Mouse (Mus musculus) neural tube, embryonic 15.5 days (tissue): ENCODE data around the gene Rrp9. TPM values are rescaled to one million over a fixed set of nuclear protein-coding genes. Genes with fewer than 3 reads are reported as not detected.

Source experiments
- ATAC-seq: fragments of 200-750 bp; cut with Nextera tagmentation; 2 replicates; pipeline ENCODE4 v1.8.0; 2017; ENCODE audit warnings: mild to moderate bottlenecking, moderate TSS enrichment, moderate library complexity; ENCODE audit not compliant: low FRiP score
- H3K27ac ChIP-seq: fragments of 300-500 bp; sonication (generic); replicated peaks from 2 replicates; pipeline ENCODE4 v1.5.1; 2015; ENCODE audit warnings: mild to moderate bottlenecking, inconsistent platforms
- H3K27me3 ChIP-seq: fragments of 300-500 bp; sonication (generic); replicated peaks from 2 replicates; pipeline ENCODE4 v1.6.1; 2015; ENCODE audit warnings: inconsistent platforms
- H3K36me3 ChIP-seq: fragments of 300-500 bp; sonication (generic); 2 replicates; pipeline ENCODE4 v1.6.1; 2015; ENCODE audit warnings: inconsistent platforms
- H3K4me1 ChIP-seq: fragments of 300-500 bp; sonication (generic); 2 replicates; pipeline ENCODE4 v1.6.1; 2015; ENCODE audit warnings: inconsistent platforms
- H3K4me2 ChIP-seq: fragments of 300-500 bp; sonication (generic); 2 replicates; pipeline ENCODE4 v1.6.1; 2015; ENCODE audit warnings: inconsistent platforms, mild to moderate bottlenecking, moderate library complexity
- H3K4me3 ChIP-seq: fragments of 300-500 bp; sonication (generic); replicated peaks from 2 replicates; pipeline ENCODE4 v1.5.1; 2015; ENCODE audit warnings: mild to moderate bottlenecking, inconsistent platforms
- H3K9ac ChIP-seq: fragments of 300-500 bp; sonication (generic); replicated peaks from 2 replicates; pipeline ENCODE4 v1.6.1; 2015; ENCODE audit warnings: mild to moderate bottlenecking, inconsistent platforms
- H3K9me3 ChIP-seq: fragments of 300-500 bp; sonication (generic); replicated peaks from 2 replicates; pipeline ENCODE4 v1.6.1; 2016; ENCODE audit warnings: inconsistent platforms
- WGBS: fragments of 180-500 bp; shearing (Covaris S2); methylation state at CpG from one replicate; pipeline ENCODE4 v1.1.7; 2015; ENCODE audit warnings: mixed read lengths; 5-methylcytosine and 5-hydroxymethylcytosine counted together
- polyA plus RNA-seq: library from polyadenylated mRNA; unstranded; fragments of >200 nt; fragmentation: Nextera tagmentation; extraction: Ambion mirVana; gene quantifications from 2 replicates; pipeline ENCODE4 v1.2.1, GENCODE M21; 2015

The Rrp9 gene
- polyA plus RNA-seq, 1 experiment from 2014 or later: 46.4 TPM

- H3K9ac ChIP-seq: no peak overlapping the region
- no peaks in the 10 kb centered on the region for H3K9me3 ChIP-seq
- no peaks in the 10 kb centered on the region for H3K27me3 ChIP-seq
- peaks cover 27% of the 10 kb centered on the region for H3K4me1 ChIP-seq
- no peak overlapping the region for H3K4me2 ChIP-seq
- peaks cover 13% of the 10 kb centered on the region; the same call in 1 of the 2 replicates for H3K36me3 ChIP-seq
- no peak for ATAC-seq
- 90% methylated on average over 7 of the region's 7 CpGs for WGBS
- no peak overlapping the region for H3K4me3 ChIP-seq
- no peak overlapping the region for H3K27ac ChIP-seq
Measured at GRCm38 (mm10) chr9:106467746-106468145, 8.0 kb upstream of the Rrp9 start.

- Histone ChIP-seq H3K36me3 (0 out of 2 replicates have a peak, but pooled peaks cover under 1% of the 10 kb centered on the region), H3K9me3 (no peaks in the 10 kb centered on the region), H3K27ac (no peak overlapping the region), H3K27me3 (no peaks in the 10 kb centered on the region), H3K9ac (no peak overlapping the region), H3K4me1 (peaks cover 24% of the 10 kb centered on the region), H3K4me2 (no peak overlapping the region), H3K4me3 (no peak overlapping the region)
- WGBS: 88% methylated on average over 6 of the region's 6 CpGs
- no peak for ATAC-seq
Measured at GRCm38 (mm10) chr9:106469317-106469716, 6.4 kb upstream of the Rrp9 start.

GRCm38 (mm10) chr9:106469776-106470175, 6.0 kb upstream of the Rrp9 start:
- H3K36me3 ChIP-seq: no peaks in the 10 kb centered on the region
- no peaks in the 10 kb centered on the region for H3K9me3 ChIP-seq
- WGBS: 78% methylated on average over 9 of the region's 9 CpGs
- H3K9ac ChIP-seq: no peak overlapping the region
- H3K4me2 ChIP-seq: no peak overlapping the region
- H3K4me1 ChIP-seq: peaks cover 24% of the 10 kb centered on the region
- H3K27me3 ChIP-seq: no peaks in the 10 kb centered on the region
- no peak for ATAC-seq
- no peak overlapping the region for H3K4me3 ChIP-seq
- no peak overlapping the region for H3K27ac ChIP-seq

GRCm38 (mm10) chr9:106470991-106471750, 4.6 kb upstream of the Rrp9 start:
- no peak for ATAC-seq
- WGBS: 67% methylated on average over 14 of the region's 14 CpGs

GRCm38 (mm10) chr9:106471892-106472291, 3.9 kb upstream of the Rrp9 start:
- Histone ChIP-seq H3K9me3 (no peaks in the 10 kb centered on the region), H3K9ac (no peak overlapping the region), H3K27me3 (no peaks in the 10 kb centered on the region), H3K27ac (no peak overlapping the region), H3K36me3 (no peaks in the 10 kb centered on the region), H3K4me3 (no peak overlapping the region), H3K4me1 (peaks cover 23% of the 10 kb centered on the region), H3K4me2 (no peak overlapping the region)
- WGBS: 19% methylated on average over 5 of the region's 5 CpGs
- no peak for ATAC-seq

More at GRCm38 (mm10) chr9:106470991-106471750, 4.6 kb upstream of the Rrp9 start:
- Histone ChIP-seq H3K27me3 (no peaks in the 10 kb centered on the region), H3K27ac (no peak overlapping the region), H3K9me3 (no peaks in the 10 kb centered on the region), H3K4me2 (no peak overlapping the region), H3K36me3 (no peaks in the 10 kb centered on the region), H3K4me3 (no peak overlapping the region), H3K9ac (no peak overlapping the region), H3K4me1 (peaks cover 18% of the 10 kb centered on the region)

GRCm38 (mm10) chr9:106472321-106472720, 3.4 kb upstream of the Rrp9 start:
- no peak overlapping the region for H3K4me3 ChIP-seq
- H3K27me3 ChIP-seq: no peaks in the 10 kb centered on the region
- H3K36me3 ChIP-seq: no peaks in the 10 kb centered on the region
- no peak overlapping the region for H3K4me2 ChIP-seq
- H3K27ac ChIP-seq: no peak overlapping the region
- peaks cover 23% of the 10 kb centered on the region for H3K4me1 ChIP-seq
- H3K9ac ChIP-seq: no peak overlapping the region
- ATAC-seq: no peak
- no peaks in the 10 kb centered on the region for H3K9me3 ChIP-seq
- 81% methylated on average over 4 of the region's 4 CpGs for WGBS

GRCm38 (mm10) chr9:106473081-106473752, 2.5 kb upstream of the Rrp9 start:
- H3K4me3 ChIP-seq: no peak overlapping the region
- H3K9me3 ChIP-seq: no peaks in the 10 kb centered on the region
- no peaks in the 10 kb centered on the region for H3K27me3 ChIP-seq
- no peak overlapping the region for H3K9ac ChIP-seq
- H3K36me3 ChIP-seq: no peaks in the 10 kb centered on the region
- peaks cover 31% of the 10 kb centered on the region for H3K4me1 ChIP-seq
- no peak overlapping the region for H3K27ac ChIP-seq
- H3K4me2 ChIP-seq: no peak overlapping the region
- WGBS: 92% methylated on average over 16 of the region's 16 CpGs
- ATAC-seq: no peak

- 81% methylated on average over 5 of the region's 5 CpGs for WGBS
- no peaks in the 10 kb centered on the region for H3K27me3 ChIP-seq
- no peak for ATAC-seq
- no peaks in the 10 kb centered on the region for H3K36me3 ChIP-seq
- no peaks in the 10 kb centered on the region for H3K9me3 ChIP-seq
- H3K4me3 ChIP-seq: no peak overlapping the region
- peaks cover 36% of the 10 kb centered on the region for H3K4me1 ChIP-seq
- H3K4me2 ChIP-seq: no peak overlapping the region
- H3K27ac ChIP-seq: no peak overlapping the region
- H3K9ac ChIP-seq: no peak overlapping the region
Measured at GRCm38 (mm10) chr9:106473753-106474105, 2.0 kb upstream of the Rrp9 start.

- no peak overlapping the region for H3K27ac ChIP-seq
- H3K4me3 ChIP-seq: no peak overlapping the region
- H3K9ac ChIP-seq: no peak overlapping the region
- no peaks in the 10 kb centered on the region; the same call in 1 of the 2 replicates for H3K36me3 ChIP-seq
- H3K9me3 ChIP-seq: no peaks in the 10 kb centered on the region
- ATAC-seq: no peak
- WGBS: 8% methylated on average over 6 of the region's 6 CpGs
- peak overlapping the region; percentile 26 for H3K4me2 ChIP-seq
- no peaks in the 10 kb centered on the region for H3K27me3 ChIP-seq
- H3K4me1 ChIP-seq: peaks cover 40% of the 10 kb centered on the region
Measured at GRCm38 (mm10) chr9:106474456-106474855, 1.3 kb upstream of the Rrp9 start.

- ATAC-seq: no peak
- no peaks in the 10 kb centered on the region for H3K27me3 ChIP-seq
- H3K9ac ChIP-seq: no peak overlapping the region
- no peak overlapping the region for H3K4me3 ChIP-seq
- H3K9me3 ChIP-seq: no peaks in the 10 kb centered on the region
- no peaks in the 10 kb centered on the region; the same call in 1 of the 2 replicates for H3K36me3 ChIP-seq
- no peak overlapping the region for H3K27ac ChIP-seq
- WGBS: 80% methylated on average over 7 of the region's 7 CpGs
- H3K4me1 ChIP-seq: peaks cover 44% of the 10 kb centered on the region
- peak overlapping the region; percentile 5; the same call in 1 of the 2 replicates for H3K4me2 ChIP-seq
Measured at GRCm38 (mm10) chr9:106475046-106475445, 717 bp upstream of the Rrp9 start.

GRCm38 (mm10) chr9:106476002-106476923, 500 bp downstream of the Rrp9 start:
- no peaks in the 10 kb centered on the region for H3K9me3 ChIP-seq
- 37% methylated on average over 16 of the region's 16 CpGs for WGBS
- 0 out of 2 replicates have a peak overlapping the region, but pooled peaks have one; percentile 6 for H3K9ac ChIP-seq
- peak overlapping the region; percentile 89; the same call in 1 of the 2 replicates for H3K4me3 ChIP-seq
- peaks cover 44% of the 10 kb centered on the region for H3K4me1 ChIP-seq
- H3K27ac ChIP-seq: peak overlapping the region; percentile 43
- peaks cover 10% of the 10 kb centered on the region for H3K36me3 ChIP-seq
- H3K4me2 ChIP-seq: peak overlapping the region; percentile 41
- H3K27me3 ChIP-seq: no peaks in the 10 kb centered on the region
- no peak; the same call in 1 of the 2 replicates for ATAC-seq
